Mouse (Mus musculus) heart, postnatal 36 days (tissue): Measurements from ENCODE around the gene Colec11. TPM values are rescaled to one million over a fixed set of nuclear protein-coding genes. Genes with fewer than 3 reads are reported as not detected.

Experiments used
- DNase-seq, 2 experiments: peaks; one replicate each; pipeline ENCODE4 v3.0.0; 2021 to 2022
- intact Hi-C: fragments of 180-260 bp; cut with DNase I; formaldehyde crosslinking; loops from one replicate; pipeline ENCODE4 v1.15.1; 2025
- total RNA-seq, 2 experiments: library from RNA; stranded (reverse); gene quantifications; 2 replicates each; pipeline ENCODE4 v1.2.3; 2021

Gene Colec11
- 10 to 100 TPM; 20.5 to 20.8 TPM for total RNA-seq

GRCm38 (mm10) chr12:28623195-28623594 lies at the start of gene Colec11:
Gene Colec11 (minus strand): TSS chr12:28623377.
- intact Hi-C loops: no loop called here
- DNase-seq: peak; percentile 23 to 34

- no peak for DNase-seq
- intact Hi-C loops: no loop called here
Measured at GRCm38 (mm10) chr12:28667287-28667686, 44.1 kb upstream of the Colec11 start.

GRCm38 (mm10) chr12:28666734-28667133 lies 43.6 kb upstream of the Colec11 start:
- no peak for DNase-seq
- intact Hi-C loops: no loop called here

- intact Hi-C loops: no loop called here
- no peak for DNase-seq
Measured at GRCm38 (mm10) chr12:28662628-28663027, 39.5 kb upstream of the Colec11 start.

GRCm38 (mm10) chr12:28649141-28650110 lies 26.2 kb upstream of the Colec11 start, which contains the start of gene Rnaseh1:
Gene Rnaseh1 (plus strand): TSS chr12:28649602.
- DNase-seq: peak; percentile 90 to 91
- intact Hi-C loops: loop anchor here (1.0 kb wide), 1 partner anchor 13 kb away; no protein-coding TSS in a partner anchor

GRCm38 (mm10) chr12:28638778-28639177 lies 15.6 kb upstream of the Colec11 start:
- intact Hi-C loops: no loop called here
- DNase-seq: no peak

GRCm38 (mm10) chr12:28636543-28636942 lies 13.4 kb upstream of the Colec11 start:
- intact Hi-C loops: loop anchor here (1.0 to 2.0 kb wide), 3 partner anchors 13 to 114 kb away; partner anchors contain the start of genes Adi1, Eipr1, Rnaseh1 and Trappc12

GRCm38 (mm10) chr12:28635535-28636476 lies 12.6 kb upstream of the Colec11 start, which contains the start of gene Rps7:
Gene Rps7 (minus strand): TSS chr12:28635953.
- DNase-seq: peak; percentile 93 to 95
- intact Hi-C loops: loop anchor here (1.0 to 2.0 kb wide), 3 partner anchors 13 to 115 kb away; partner anchors contain the start of genes Adi1, Eipr1, Rnaseh1 and Trappc12

More at GRCm38 (mm10) chr12:28636543-28636942, 13.4 kb upstream of the Colec11 start:
- DNase-seq: no peak

- no peak for DNase-seq
- intact Hi-C loops: no loop called here
Measured at GRCm38 (mm10) chr12:28635058-28635534, 11.9 kb upstream of the Colec11 start.

- no peak for DNase-seq
- intact Hi-C loops: no loop called here
Measured at GRCm38 (mm10) chr12:28628436-28628835, 5.3 kb upstream of the Colec11 start.

GRCm38 (mm10) chr12:28627092-28627491 lies 3.9 kb upstream of the Colec11 start:
- intact Hi-C loops: no loop called here
- DNase-seq: no peak

GRCm38 (mm10) chr12:28625407-28625806 lies 2.2 kb upstream of the Colec11 start:
- intact Hi-C loops: no loop called here
- DNase-seq: no peak

- DNase-seq: no peak
- intact Hi-C loops: no loop called here
Measured at GRCm38 (mm10) chr12:28624251-28624650, 1.1 kb upstream of the Colec11 start.

GRCm38 (mm10) chr12:28622641-28623040 lies 536 bp downstream of the Colec11 start:
- DNase-seq: no peak
- intact Hi-C loops: no loop called here

GRCm38 (mm10) chr12:28622167-28622532 lies 1.0 kb downstream of the Colec11 start:
- intact Hi-C loops: no loop called here
- DNase-seq: no peak

- intact Hi-C loops: no loop called here
Measured at GRCm38 (mm10) chr12:28621451-28622166, 1.6 kb downstream of the Colec11 start.

GRCm38 (mm10) chr12:28617297-28617696 lies 5.9 kb downstream of the Colec11 start:
- intact Hi-C loops: no loop called here
- DNase-seq: no peak

More at GRCm38 (mm10) chr12:28621451-28622166, 1.6 kb downstream of the Colec11 start:
- no peak for DNase-seq

GRCm38 (mm10) chr12:28614401-28614800 lies 8.8 kb downstream of the Colec11 start:
- intact Hi-C loops: no loop called here
- no peak for DNase-seq

GRCm38 (mm10) chr12:28612391-28612790 lies 10.8 kb downstream of the Colec11 start:
- intact Hi-C loops: no loop called here
- DNase-seq: no peak
